Mouse (Mus musculus) liver, embryonic 14.5 days (tissue): ENCODE measurements around the gene Atxn2l. TPM values are rescaled to one million over a fixed set of nuclear protein-coding genes. Genes with fewer than 3 reads are reported as not detected.

Experiments
- ATAC-seq: fragments of 200-750 bp; cut with Nextera tagmentation; 2 replicates; pipeline ENCODE4 v1.8.0; 2017; ENCODE audit warnings: moderate number of reproducible peaks, mild to moderate bottlenecking, moderate library complexity; ENCODE audit not compliant: insufficient read depth
- DNase-seq, 3 experiments: peaks; one replicate each; pipeline ENCODE4 v3.0.0-alpha.2; 2012 to 2013; ENCODE audit warnings: low read depth in 3 of 3, low spot score in 3 of 3
- H3K27ac ChIP-seq: fragments of 300-500 bp; sonication (generic); 2 replicates; pipeline ENCODE4 v1.5.1; 2014; ENCODE audit warnings: moderate library complexity, mild to moderate bottlenecking, control low read depth, inconsistent platforms
- H3K27me3 ChIP-seq: fragments of 300-500 bp; sonication (generic); 2 replicates; pipeline ENCODE4 v1.6.1; 2014; ENCODE audit warnings: mild to moderate bottlenecking, low read length, moderate library complexity; ENCODE audit not compliant: control insufficient read depth, insufficient read depth
- H3K36me3 ChIP-seq: fragments of 300-500 bp; sonication (generic); replicated peaks from 2 replicates; pipeline ENCODE4 v1.6.1; 2014; ENCODE audit warnings: low read depth; ENCODE audit not compliant: control insufficient read depth, insufficient read depth
- H3K4me1 ChIP-seq, 2 experiments: fragments of 200-500 bp in 1 of 2; fragments of 300-500 bp in 1 of 2; sonication (generic) in 1 of 2; replicated peaks; 2 replicates each; pipeline ENCODE4 v1.6.1; 2012 to 2014; ENCODE audit warnings: antibody characterized with exemption in 1 of 2, inconsistent platforms in 1 of 2, low read length in 1 of 2; ENCODE audit not compliant: control insufficient read depth in 2 of 2, insufficient read depth in 2 of 2
- H3K4me2 ChIP-seq: fragments of 300-500 bp; sonication (generic); 2 replicates; pipeline ENCODE4 v1.6.1; 2014; ENCODE audit warnings: low read depth, mild to moderate bottlenecking, control low read depth, moderate library complexity
- H3K4me3 ChIP-seq, 2 experiments: fragments of 200-500 bp in 1 of 2; fragments of 300-500 bp in 1 of 2; sonication (generic) in 1 of 2; 2 replicates each; pipeline ENCODE4 v1.5.1; 2012 to 2014; ENCODE audit warnings: low read depth in 2 of 2, low read length in 2 of 2, mild to moderate bottlenecking in 2 of 2, control low read depth in 1 of 2, inconsistent platforms in 1 of 2, moderate library complexity in 1 of 2; ENCODE audit not compliant: insufficient read depth in 1 of 2
- H3K9ac ChIP-seq: fragments of 300-500 bp; sonication (generic); replicated peaks from 2 replicates; pipeline ENCODE4 v1.6.1; 2014; ENCODE audit warnings: mild to moderate bottlenecking, control low read depth, moderate library complexity
- H3K9me3 ChIP-seq: fragments of 300-500 bp; sonication (generic); 2 replicates; pipeline ENCODE4 v1.6.1; 2016; ENCODE audit warnings: low read length, mixed read lengths; ENCODE audit not compliant: control insufficient read depth
- CTCF ChIP-seq: IDR thresholded peaks from 2 replicates; pipeline ENCODE4 v1.5.1; 2016; ENCODE audit warnings: antibody characterized with exemption, low read depth, control low read depth
- EP300 ChIP-seq: IDR thresholded peaks from 2 replicates; pipeline ENCODE4 v1.6.1; 2016; ENCODE audit warnings: antibody characterized with exemption, low read depth
- WGBS: fragments of 180-500 bp; shearing (Covaris S2); extraction: QIAGEN DNeasy Blood & Tissue Kit; methylation state at CpG from one replicate; pipeline ENCODE4 v1.1.7; 2014; ENCODE audit not compliant: insufficient replicate concordance; 5-methylcytosine and 5-hydroxymethylcytosine counted together
- polyA plus RNA-seq, 2 experiments: library from polyadenylated mRNA; depleted of rRNA in 1 of 2; stranded (reverse) in 1 of 2; unstranded in 1 of 2; fragments of >200 nt; fragmentation: Nextera tagmentation in 1 of 2; extraction: Ambion mirVana in 1 of 2; gene quantifications; 2 replicates each; pipeline versions ENCODE4 v1.2.1 to v1.2.3; 2012 to 2014

Atxn2l gene
- polyA plus RNA-seq, 2 experiments: 17.3 to 42.9 TPM

GRCm38 (mm10) chr7:126448481-126448880 lies 54.8 kb downstream of the Atxn2l start:
- DNase-seq (no peak), ATAC-seq (no peak)
- Histone ChIP-seq H3K4me1 (no peaks in the 10 kb centered on the region), H3K27me3 (no peaks in the 10 kb centered on the region), H3K4me3 (no peak overlapping the region), H3K9me3 (no peaks in the 10 kb centered on the region), H3K4me2 (no peak overlapping the region), H3K36me3 (no peaks in the 10 kb centered on the region), H3K9ac (no peak overlapping the region), H3K27ac (no peak overlapping the region)
- TF ChIP-seq EP300 (no peak), CTCF (no peak)
- 77% methylated on average over 19 of the region's 19 CpGs for WGBS

DNA sequence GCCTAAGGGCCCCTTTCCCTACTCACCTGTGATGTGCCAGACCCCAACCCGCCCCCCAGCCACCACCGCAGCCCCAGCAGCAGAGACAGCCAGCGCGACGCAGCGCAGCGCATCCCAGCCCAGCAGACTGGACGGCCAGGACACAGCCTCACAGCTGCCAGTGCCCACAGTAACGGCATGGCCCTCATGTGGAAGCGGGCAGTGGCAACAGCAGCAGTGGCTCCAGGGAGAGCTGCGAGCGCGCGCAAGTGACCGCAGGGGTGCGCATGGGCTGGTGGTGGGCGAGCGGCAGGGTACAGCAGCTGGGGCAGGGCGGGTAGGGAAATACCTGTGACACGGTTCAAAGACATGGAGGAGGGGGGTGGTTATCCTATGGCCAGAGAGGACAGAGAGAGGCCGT lies 57.0 kb downstream of the Atxn2l start:
- no peak for ATAC-seq
- TF ChIP-seq CTCF: no peak
- TF ChIP-seq EP300: no peak
- H3K4me3 ChIP-seq: no peak overlapping the region
- no peak overlapping the region for H3K27ac ChIP-seq
- H3K9ac ChIP-seq: no peak overlapping the region
- no peak for DNase-seq
- 87% methylated on average over 21 of the region's 21 CpGs for WGBS
- H3K9me3 ChIP-seq: no peaks in the 10 kb centered on the region
- no peak overlapping the region for H3K4me2 ChIP-seq
- no peaks in the 10 kb centered on the region for H3K4me1 ChIP-seq
- H3K27me3 ChIP-seq: no peaks in the 10 kb centered on the region
- no peaks in the 10 kb centered on the region for H3K36me3 ChIP-seq

GRCm38 (mm10) chr7:126445104-126445815 lies 58.0 kb downstream of the Atxn2l start:
- no peak for TF ChIP-seq CTCF
- no peak for TF ChIP-seq EP300
- WGBS: 77% methylated on average over 15 of the region's 15 CpGs
- no peak overlapping the region for H3K27ac ChIP-seq

GRCm38 (mm10) chr7:126444536-126444935 lies 58.7 kb downstream of the Atxn2l start:
- H3K36me3 ChIP-seq: no peaks in the 10 kb centered on the region
- H3K4me1 ChIP-seq: no peaks in the 10 kb centered on the region
- H3K27me3 ChIP-seq: no peaks in the 10 kb centered on the region
- no peak overlapping the region for H3K4me2 ChIP-seq
- WGBS: 77% methylated on average over 9 of the region's 9 CpGs
- no peak overlapping the region for H3K4me3 ChIP-seq
- no peaks in the 10 kb centered on the region for H3K9me3 ChIP-seq
- TF ChIP-seq EP300 (no peak), CTCF (no peak)
- no peak overlapping the region for H3K27ac ChIP-seq
- no peak overlapping the region for H3K9ac ChIP-seq
- ATAC-seq: no peak
- no peak for DNase-seq

More at GRCm38 (mm10) chr7:126445104-126445815, 58.0 kb downstream of the Atxn2l start:
- no peaks in the 10 kb centered on the region for H3K27me3 ChIP-seq
- no peaks in the 10 kb centered on the region for H3K36me3 ChIP-seq
- no peak overlapping the region for H3K4me2 ChIP-seq
- no peaks in the 10 kb centered on the region for H3K9me3 ChIP-seq
- ATAC-seq: no peak
- no peak overlapping the region for H3K9ac ChIP-seq
- no peak for DNase-seq
- H3K4me1 ChIP-seq: no peaks in the 10 kb centered on the region
- H3K4me3 ChIP-seq: no peak overlapping the region

DNA sequence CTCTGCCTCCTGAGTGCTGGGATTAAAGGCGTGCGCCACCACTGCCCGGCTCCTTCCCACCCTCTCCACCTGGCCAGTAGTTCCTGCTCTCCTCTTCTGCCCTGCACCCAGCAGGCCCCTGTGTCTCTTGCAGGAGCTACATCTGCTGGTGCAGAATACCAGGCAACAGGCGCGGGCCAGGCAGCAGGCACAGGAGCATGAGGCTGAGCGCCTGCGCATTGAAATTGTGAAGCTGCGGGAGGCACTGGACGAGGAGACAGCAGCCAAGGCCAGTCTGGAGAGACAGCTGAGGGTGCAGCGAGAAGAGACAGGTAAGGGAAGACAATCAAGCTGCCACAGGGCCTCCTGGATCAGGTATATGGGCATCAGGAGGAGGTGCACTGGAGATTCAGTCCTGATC lies 59.2 kb downstream of the Atxn2l start:
- no peaks in the 10 kb centered on the region for H3K27me3 ChIP-seq
- DNase-seq: no peak
- H3K27ac ChIP-seq: no peak overlapping the region
- 82% methylated on average over 10 of the region's 10 CpGs for WGBS
- no peaks in the 10 kb centered on the region for H3K9me3 ChIP-seq
- H3K4me2 ChIP-seq: no peak overlapping the region
- no peak overlapping the region for H3K4me3 ChIP-seq
- no peaks in the 10 kb centered on the region for H3K36me3 ChIP-seq
- no peak for ATAC-seq
- no peaks in the 10 kb centered on the region for H3K4me1 ChIP-seq
- no peak overlapping the region for H3K9ac ChIP-seq
- TF ChIP-seq EP300 (no peak), CTCF (no peak)

Other genes with a start within 250 kb of the Atxn2l start
- gene Sbk1, start 230.8 kb downstream of the Atxn2l start, polyA plus RNA-seq (2012; rRNA removed): 0.86 and 1.4 TPM in 2 replicates
- 0.87 and 0.90 TPM in 2 replicates for gene Sbk1, start 230.8 kb downstream of the Atxn2l start, polyA plus RNA-seq (2014; fragmentation: Nextera tagmentation; extraction: Ambion mirVana)
- 7.3 and 7.5 TPM in 2 replicates for gene Lat, start 133.9 kb downstream of the Atxn2l start, polyA plus RNA-seq (2012; rRNA removed)
- 7.6 and 9.2 TPM in 2 replicates for gene Lat, start 133.9 kb downstream of the Atxn2l start, polyA plus RNA-seq (2014; fragmentation: Nextera tagmentation; extraction: Ambion mirVana)
- gene Spns1, start 126.0 kb downstream of the Atxn2l start, polyA plus RNA-seq (2012; rRNA removed): 20.2 and 21.7 TPM in 2 replicates
- 11.4 and 11.6 TPM in 2 replicates for gene Spns1, start 126.0 kb downstream of the Atxn2l start, polyA plus RNA-seq (2014; fragmentation: Nextera tagmentation; extraction: Ambion mirVana)
- gene Nfatc2ip, start 106.7 kb downstream of the Atxn2l start, polyA plus RNA-seq (2012; rRNA removed): 6.8 and 7.1 TPM in 2 replicates
- gene Nfatc2ip, start 106.7 kb downstream of the Atxn2l start, polyA plus RNA-seq (2014; fragmentation: Nextera tagmentation; extraction: Ambion mirVana): 3.0 and 3.1 TPM in 2 replicates
- gene Cd19, start 88.5 kb downstream of the Atxn2l start, polyA plus RNA-seq (2012; rRNA removed): 0.30 and 0.35 TPM in 2 replicates
- 0.34 and 0.64 TPM in 2 replicates for gene Cd19, start 88.5 kb downstream of the Atxn2l start, polyA plus RNA-seq (2014; fragmentation: Nextera tagmentation; extraction: Ambion mirVana)
- gene Rabep2, start 74.7 kb downstream of the Atxn2l start, polyA plus RNA-seq (2012; rRNA removed): 3.4 and 4.4 TPM in 2 replicates
- gene Rabep2, start 74.7 kb downstream of the Atxn2l start, polyA plus RNA-seq (2014; fragmentation: Nextera tagmentation; extraction: Ambion mirVana): 3.1 and 4.6 TPM in 2 replicates
- 0.15 and 0.16 TPM in 2 replicates for gene Atp2a1, start 40.3 kb downstream of the Atxn2l start, polyA plus RNA-seq (2012; rRNA removed)
- 0.10 TPM in 1 of 2 replicates, not detected in the other for gene Atp2a1, start 40.3 kb downstream of the Atxn2l start, polyA plus RNA-seq (2014; fragmentation: Nextera tagmentation; extraction: Ambion mirVana)
- 12.4 and 12.9 TPM in 2 replicates for gene Sh2b1, start 28.0 kb downstream of the Atxn2l start, polyA plus RNA-seq (2012; rRNA removed)
- gene Sh2b1, start 28.0 kb downstream of the Atxn2l start, polyA plus RNA-seq (2014; fragmentation: Nextera tagmentation; extraction: Ambion mirVana): 8.3 and 9.5 TPM in 2 replicates
- gene Tufm, start 16.1 kb downstream of the Atxn2l start, polyA plus RNA-seq (2012; rRNA removed): 44.6 and 67.8 TPM in 2 replicates
- 73.2 and 82.9 TPM in 2 replicates for gene Tufm, start 16.1 kb downstream of the Atxn2l start, polyA plus RNA-seq (2014; fragmentation: Nextera tagmentation; extraction: Ambion mirVana)
- gene Eif3c, start 63.0 kb upstream of the Atxn2l start, polyA plus RNA-seq (2012; rRNA removed): 45.7 and 58.0 TPM in 2 replicates
- gene Eif3c, start 63.0 kb upstream of the Atxn2l start, polyA plus RNA-seq (2014; fragmentation: Nextera tagmentation; extraction: Ambion mirVana): 94.4 and 96.2 TPM in 2 replicates
- 1.2 and 1.6 TPM in 2 replicates for gene Apobr, start 81.5 kb upstream of the Atxn2l start, polyA plus RNA-seq (2012; rRNA removed)
- gene Apobr, start 81.5 kb upstream of the Atxn2l start, polyA plus RNA-seq (2014; fragmentation: Nextera tagmentation; extraction: Ambion mirVana): 0.69 TPM in 2 replicates
- 8.4 and 8.8 TPM in 2 replicates for gene Cln3, start 82.4 kb upstream of the Atxn2l start, polyA plus RNA-seq (2012; rRNA removed)
- gene Cln3, start 82.4 kb upstream of the Atxn2l start, polyA plus RNA-seq (2014; fragmentation: Nextera tagmentation; extraction: Ambion mirVana): 7.2 and 9.7 TPM in 2 replicates
- gene Il27, start 91.5 kb upstream of the Atxn2l start, polyA plus RNA-seq (2012; rRNA removed): 0.07 TPM in 1 of 2 replicates, not detected in the other
- not detected in 2 replicates for gene Il27, start 91.5 kb upstream of the Atxn2l start, polyA plus RNA-seq (2014; fragmentation: Nextera tagmentation; extraction: Ambion mirVana)
- gene Nupr1, start 127.4 kb upstream of the Atxn2l start, polyA plus RNA-seq (2012; rRNA removed): 1.9 and 2.6 TPM in 2 replicates
- 1.3 and 3.2 TPM in 2 replicates for gene Nupr1, start 127.4 kb upstream of the Atxn2l start, polyA plus RNA-seq (2014; fragmentation: Nextera tagmentation; extraction: Ambion mirVana)
- 19.5 and 24.7 TPM in 2 replicates for gene Sgf29, start 145.9 kb upstream of the Atxn2l start, polyA plus RNA-seq (2012; rRNA removed)
- gene Sgf29, start 145.9 kb upstream of the Atxn2l start, polyA plus RNA-seq (2014; fragmentation: Nextera tagmentation; extraction: Ambion mirVana): 23.6 and 34.4 TPM in 2 replicates
- gene Sult1a1, start 173.0 kb upstream of the Atxn2l start, polyA plus RNA-seq (2012; rRNA removed): 4.5 and 6.4 TPM in 2 replicates
- gene Sult1a1, start 173.0 kb upstream of the Atxn2l start, polyA plus RNA-seq (2014; fragmentation: Nextera tagmentation; extraction: Ambion mirVana): 13.1 and 15.2 TPM in 2 replicates
- gene Bola2, start 192.0 kb upstream of the Atxn2l start, polyA plus RNA-seq (2012; rRNA removed): 35.8 and 69.8 TPM in 2 replicates
- 97.2 and 111 TPM in 2 replicates for gene Bola2, start 192.0 kb upstream of the Atxn2l start, polyA plus RNA-seq (2014; fragmentation: Nextera tagmentation; extraction: Ambion mirVana)
- gene Slx1b, start 192.3 kb upstream of the Atxn2l start, polyA plus RNA-seq (2012; rRNA removed): 5.7 and 6.3 TPM in 2 replicates
- 1.8 and 2.0 TPM in 2 replicates for gene Slx1b, start 192.3 kb upstream of the Atxn2l start, polyA plus RNA-seq (2014; fragmentation: Nextera tagmentation; extraction: Ambion mirVana)
- 48.0 and 52.5 TPM in 2 replicates for gene Coro1a, start 204.3 kb upstream of the Atxn2l start, polyA plus RNA-seq (2012; rRNA removed)
- gene Coro1a, start 204.3 kb upstream of the Atxn2l start, polyA plus RNA-seq (2014; fragmentation: Nextera tagmentation; extraction: Ambion mirVana): 65.6 and 81.5 TPM in 2 replicates